Mouse (Mus musculus): ENCODE data around the gene Cep89. TPM values are rescaled to one million over a fixed set of nuclear protein-coding genes. Genes with fewer than 3 reads are reported as not detected.

Cep89 gene
- 48.5 and 51.8 TPM in 2 replicates for total RNA-seq (2017)

GRCm38 (mm10) chr7:35396542-35397168 lies at the start of gene Cep89, which contains the start of gene Faap24:
Gene Cep89, plus strand, starts transcription at chr7:35397035.
Gene Faap24, minus strand, starts transcription at chr7:35396836.
- ATAC-seq (ENCODE audit: extremely low read depth, insufficient number of reproducible peaks, low FRiP score, poor library complexity, severe bottlenecking) = peak; percentile 97

GRCm38 (mm10) chr7:35347918-35348700 lies 48.7 kb upstream of the Cep89 start:
- no peak for ATAC-seq (ENCODE audit: extremely low read depth, insufficient number of reproducible peaks, low FRiP score, poor library complexity, severe bottlenecking)

GRCm38 (mm10) chr7:35349022-35349421 lies 47.8 kb upstream of the Cep89 start:
- ATAC-seq (ENCODE audit: extremely low read depth, insufficient number of reproducible peaks, low FRiP score, poor library complexity, severe bottlenecking) = no peak

GRCm38 (mm10) chr7:35349886-35350684 lies 46.8 kb upstream of the Cep89 start:
- ATAC-seq (ENCODE audit: extremely low read depth, insufficient number of reproducible peaks, low FRiP score, poor library complexity, severe bottlenecking) = no peak

- no peak for ATAC-seq (ENCODE audit: extremely low read depth, insufficient number of reproducible peaks, low FRiP score, poor library complexity, severe bottlenecking)
Observed at GRCm38 (mm10) chr7:35351155-35351554, 45.7 kb upstream of the Cep89 start.

- no peak for ATAC-seq (ENCODE audit: extremely low read depth, insufficient number of reproducible peaks, low FRiP score, poor library complexity, severe bottlenecking)
Observed at GRCm38 (mm10) chr7:35353306-35353705, 43.5 kb upstream of the Cep89 start.

GRCm38 (mm10) chr7:35355303-35355872 lies 41.4 kb upstream of the Cep89 start:
- no peak for ATAC-seq (ENCODE audit: extremely low read depth, insufficient number of reproducible peaks, low FRiP score, poor library complexity, severe bottlenecking)

- no peak for ATAC-seq (ENCODE audit: extremely low read depth, insufficient number of reproducible peaks, low FRiP score, poor library complexity, severe bottlenecking)
Observed at GRCm38 (mm10) chr7:35357621-35358020, 39.2 kb upstream of the Cep89 start.

- ATAC-seq (ENCODE audit: extremely low read depth, insufficient number of reproducible peaks, low FRiP score, poor library complexity, severe bottlenecking) = no peak
Observed at GRCm38 (mm10) chr7:35362253-35362652, 34.6 kb upstream of the Cep89 start.

- ATAC-seq (ENCODE audit: extremely low read depth, insufficient number of reproducible peaks, low FRiP score, poor library complexity, severe bottlenecking) = no peak
Observed at GRCm38 (mm10) chr7:35362868-35363267, 34.0 kb upstream of the Cep89 start.

- ATAC-seq (ENCODE audit: extremely low read depth, insufficient number of reproducible peaks, low FRiP score, poor library complexity, severe bottlenecking) = no peak
Observed at GRCm38 (mm10) chr7:35365161-35365910, 31.5 kb upstream of the Cep89 start.

GRCm38 (mm10) chr7:35371096-35371495 lies 25.7 kb upstream of the Cep89 start:
- no peak for ATAC-seq (ENCODE audit: extremely low read depth, insufficient number of reproducible peaks, low FRiP score, poor library complexity, severe bottlenecking)

- no peak for ATAC-seq (ENCODE audit: extremely low read depth, insufficient number of reproducible peaks, low FRiP score, poor library complexity, severe bottlenecking)
Observed at GRCm38 (mm10) chr7:35372483-35373017, 24.3 kb upstream of the Cep89 start.

GRCm38 (mm10) chr7:35373146-35373989 lies 23.5 kb upstream of the Cep89 start:
- ATAC-seq (ENCODE audit: extremely low read depth, insufficient number of reproducible peaks, low FRiP score, poor library complexity, severe bottlenecking) = no peak

- ATAC-seq (ENCODE audit: extremely low read depth, insufficient number of reproducible peaks, low FRiP score, poor library complexity, severe bottlenecking) = no peak
Observed at GRCm38 (mm10) chr7:35374265-35374664, 22.6 kb upstream of the Cep89 start.

GRCm38 (mm10) chr7:35376623-35377022 lies 20.2 kb upstream of the Cep89 start:
- no peak for ATAC-seq (ENCODE audit: extremely low read depth, insufficient number of reproducible peaks, low FRiP score, poor library complexity, severe bottlenecking)

- no peak for ATAC-seq (ENCODE audit: extremely low read depth, insufficient number of reproducible peaks, low FRiP score, poor library complexity, severe bottlenecking)
Observed at GRCm38 (mm10) chr7:35379492-35380119, 17.2 kb upstream of the Cep89 start.

All from neutrophil, adult 5-6 weeks (primary cell).